Mouse (Mus musculus): ENCODE results near the gene Pm20d1. TPM values are rescaled to one million over a fixed set of nuclear protein-coding genes. Genes with fewer than 3 reads are reported as not detected.

Pm20d1 gene
- 0.51 and 0.58 TPM in 2 replicates for polyA plus RNA-seq (2016; fragmentation: Nextera tagmentation; extraction: Ambion mirVana)

- Histone ChIP-seq H3K4me3 (peak within 1 kb of the TSS; percentile 12), H3K9ac (peak within 1 kb of the TSS; percentile 33; the same call in 1 of the 2 replicates), H3K9me3 (no peaks in the 10 kb centered on the region), H3K36me3 (no peaks in the 10 kb centered on the region), H3K4me2 (replicated peaks) (peak within 1 kb of the TSS; percentile 58), H3K27me3 (replicated peaks) (no peaks in the 10 kb centered on the region), H3K4me1 (peaks cover 6% of the 10 kb centered on the region; the same call in 1 of the 2 replicates), H3K27ac (no peak within 1 kb of the TSS)
- ATAC-seq (ENCODE audit: low FRiP score, low read depth) = no peak
- WGBS = 6% methylated on average over 26 of the region's 26 CpGs
Measured at GRCm38 (mm10) chr1:131797202-131797909, at the start of gene Pm20d1. Gene Pm20d1 (plus strand): TSS chr1:131797381.

- no peak overlapping the region for H3K27ac ChIP-seq
- H3K4me3 ChIP-seq = no peak overlapping the region
- no peak overlapping the region for H3K9ac ChIP-seq
- no peak for ATAC-seq (ENCODE audit: low FRiP score, low read depth)
- no peaks in the 10 kb centered on the region for H3K36me3 ChIP-seq
- 50% methylated on average over 2 of the region's 2 CpGs for WGBS
- H3K9me3 ChIP-seq = no peaks in the 10 kb centered on the region
- no peaks in the 10 kb centered on the region for H3K4me1 ChIP-seq
- H3K4me2 ChIP-seq (replicated peaks) = no peak overlapping the region
- H3K27me3 ChIP-seq (replicated peaks) = no peaks in the 10 kb centered on the region
Measured at GRCm38 (mm10) chr1:131747761-131748160, 49.4 kb upstream of the Pm20d1 start.

GRCm38 (mm10) chr1:131748636-131749035 is 48.5 kb upstream of the Pm20d1 start:
- no peaks in the 10 kb centered on the region for H3K4me1 ChIP-seq
- WGBS = 79% methylated on average over 2 of the region's 2 CpGs
- H3K9ac ChIP-seq = no peak overlapping the region
- H3K27me3 ChIP-seq (replicated peaks) = no peaks in the 10 kb centered on the region
- no peak overlapping the region for H3K4me3 ChIP-seq
- ATAC-seq (ENCODE audit: low FRiP score, low read depth) = no peak
- no peaks in the 10 kb centered on the region for H3K9me3 ChIP-seq
- H3K27ac ChIP-seq = no peak overlapping the region
- no peaks in the 10 kb centered on the region for H3K36me3 ChIP-seq
- no peak overlapping the region for H3K4me2 ChIP-seq (replicated peaks)

- H3K4me2 ChIP-seq (replicated peaks) = no peak overlapping the region
- H3K4me1 ChIP-seq = no peaks in the 10 kb centered on the region
- H3K27ac ChIP-seq = no peak overlapping the region
- H3K9ac ChIP-seq = no peak overlapping the region
- no peaks in the 10 kb centered on the region for H3K27me3 ChIP-seq (replicated peaks)
- H3K36me3 ChIP-seq = no peaks in the 10 kb centered on the region
- no peaks in the 10 kb centered on the region for H3K9me3 ChIP-seq
- H3K4me3 ChIP-seq = no peak overlapping the region
- WGBS = 77% methylated on average over 15 of the region's 15 CpGs
- no peak for ATAC-seq (ENCODE audit: low FRiP score, low read depth)
Measured at GRCm38 (mm10) chr1:131749706-131750545, 47.3 kb upstream of the Pm20d1 start.

- Histone ChIP-seq H3K4me3 (no peak overlapping the region), H3K4me2 (replicated peaks) (no peak overlapping the region), H3K4me1 (no peaks in the 10 kb centered on the region), H3K27me3 (replicated peaks) (no peaks in the 10 kb centered on the region), H3K36me3 (no peaks in the 10 kb centered on the region), H3K27ac (no peak overlapping the region), H3K9me3 (no peaks in the 10 kb centered on the region), H3K9ac (no peak overlapping the region)
- 83% methylated on average over 3 of the region's 3 CpGs for WGBS
- ATAC-seq (ENCODE audit: low FRiP score, low read depth) = no peak
Measured at GRCm38 (mm10) chr1:131751181-131751890, 45.8 kb upstream of the Pm20d1 start.

- Histone ChIP-seq H3K9me3 (no peaks in the 10 kb centered on the region), H3K27ac (no peak overlapping the region), H3K36me3 (no peaks in the 10 kb centered on the region), H3K4me1 (no peaks in the 10 kb centered on the region), H3K4me3 (no peak overlapping the region), H3K9ac (no peak overlapping the region), H3K27me3 (replicated peaks) (no peaks in the 10 kb centered on the region), H3K4me2 (replicated peaks) (no peak overlapping the region)
- no peak for ATAC-seq (ENCODE audit: low FRiP score, low read depth)
- 72% methylated on average over 10 of the region's 10 CpGs for WGBS
Measured at GRCm38 (mm10) chr1:131751891-131752311, 45.3 kb upstream of the Pm20d1 start.

GRCm38 (mm10) chr1:131754212-131754829 is 42.9 kb upstream of the Pm20d1 start:
- Histone ChIP-seq H3K27ac (no peak overlapping the region), H3K4me2 (replicated peaks) (no peak overlapping the region), H3K4me1 (0 out of 2 replicates have a peak, but pooled peaks cover 5% of the 10 kb centered on the region), H3K27me3 (replicated peaks) (no peaks in the 10 kb centered on the region), H3K4me3 (no peak overlapping the region), H3K36me3 (no peaks in the 10 kb centered on the region), H3K9ac (no peak overlapping the region), H3K9me3 (no peaks in the 10 kb centered on the region)
- 86% methylated on average over 3 of the region's 3 CpGs for WGBS
- no peak for ATAC-seq (ENCODE audit: low FRiP score, low read depth)

- H3K4me2 ChIP-seq (replicated peaks) = no peak overlapping the region
- WGBS = 94% methylated on average over 4 of the region's 4 CpGs
- no peak overlapping the region for H3K27ac ChIP-seq
- H3K4me3 ChIP-seq = no peak overlapping the region
- H3K4me1 ChIP-seq = 0 out of 2 replicates have a peak, but pooled peaks cover 5% of the 10 kb centered on the region
- ATAC-seq (ENCODE audit: low FRiP score, low read depth) = no peak
- no peak overlapping the region for H3K9ac ChIP-seq
- no peaks in the 10 kb centered on the region for H3K9me3 ChIP-seq
- H3K27me3 ChIP-seq (replicated peaks) = no peaks in the 10 kb centered on the region
- H3K36me3 ChIP-seq = no peaks in the 10 kb centered on the region
Measured at GRCm38 (mm10) chr1:131754916-131755315, 42.3 kb upstream of the Pm20d1 start.

- no peak overlapping the region for H3K4me3 ChIP-seq
- H3K9ac ChIP-seq = no peak overlapping the region
- H3K36me3 ChIP-seq = no peaks in the 10 kb centered on the region
- H3K27me3 ChIP-seq (replicated peaks) = no peaks in the 10 kb centered on the region
- ATAC-seq (ENCODE audit: low FRiP score, low read depth) = no peak
- no peak overlapping the region for H3K4me2 ChIP-seq (replicated peaks)
- H3K9me3 ChIP-seq = no peaks in the 10 kb centered on the region
- 0 out of 2 replicates have a peak, but pooled peaks cover 5% of the 10 kb centered on the region for H3K4me1 ChIP-seq
- no peak overlapping the region for H3K27ac ChIP-seq
- 91% methylated on average over 6 of the region's 6 CpGs for WGBS
Measured at GRCm38 (mm10) chr1:131757211-131757610, 40.0 kb upstream of the Pm20d1 start.

GRCm38 (mm10) chr1:131758796-131759195 is 38.4 kb upstream of the Pm20d1 start:
- no peaks in the 10 kb centered on the region for H3K27me3 ChIP-seq (replicated peaks)
- H3K4me3 ChIP-seq = no peak overlapping the region
- no peak for ATAC-seq (ENCODE audit: low FRiP score, low read depth)
- no peak overlapping the region for H3K9ac ChIP-seq
- no peak overlapping the region for H3K4me2 ChIP-seq (replicated peaks)
- WGBS = 63% methylated on average over 7 of the region's 7 CpGs
- H3K9me3 ChIP-seq = no peaks in the 10 kb centered on the region
- H3K27ac ChIP-seq = no peak overlapping the region
- no peaks in the 10 kb centered on the region for H3K36me3 ChIP-seq
- 0 out of 2 replicates have a peak, but pooled peaks cover 5% of the 10 kb centered on the region for H3K4me1 ChIP-seq

- Histone ChIP-seq H3K4me2 (replicated peaks) (no peak overlapping the region), H3K27ac (no peak overlapping the region), H3K36me3 (no peaks in the 10 kb centered on the region), H3K4me3 (no peak overlapping the region), H3K9ac (no peak overlapping the region), H3K9me3 (no peaks in the 10 kb centered on the region), H3K27me3 (replicated peaks) (no peaks in the 10 kb centered on the region), H3K4me1 (0 out of 2 replicates have a peak, but pooled peaks cover 5% of the 10 kb centered on the region)
- WGBS = 72% methylated on average over 9 of the region's 9 CpGs
- ATAC-seq (ENCODE audit: low FRiP score, low read depth) = no peak
Measured at GRCm38 (mm10) chr1:131759667-131760427, 37.3 kb upstream of the Pm20d1 start.

Measured in neural tube, embryonic 12.5 days (tissue).